In genomic region chr16:91597672-91598010, GRCm38 (mm10) we compare ENCODE assay signal across 8 mouse cellular contexts. TPM values are rescaled to one million over a fixed set of nuclear protein-coding genes. Genes with fewer than 3 reads are reported as not detected.
DNase-seq lines count a peak whose midpoint lies in the region; ATAC-seq and TF ChIP-seq lines count a peak whose summit lies in the region.

Tmem50b (minus strand) TSS chr16:91597800.

- peak within 1 kb of the TSS; percentile 81 for H3K4me3 ChIP-seq in embryonic facial prominence, embryonic 13.5 days
- peak within 1 kb of the TSS; percentile 84 for H3K4me3 ChIP-seq in kidney, adult 2 months (ENCODE audit: insufficient read depth, low read depth, low read length)
- H3K4me3 ChIP-seq in limb, embryonic 12.5 days (replicated peaks) = peak within 1 kb of the TSS; percentile 83
- peak within 1 kb of the TSS; percentile 77 for H3K4me3 ChIP-seq in midbrain, embryonic 15.5 days
- H3K4me3 ChIP-seq in spleen, adult 2 months (ENCODE audit: extremely low read depth, insufficient read depth, insufficient read length) = peak within 1 kb of the TSS; percentile 73

- H3K4me2 ChIP-seq in embryonic facial prominence, embryonic 13.5 days = peak within 1 kb of the TSS; percentile 85
- peak within 1 kb of the TSS; percentile 95 for H3K4me2 ChIP-seq in limb, embryonic 12.5 days
- H3K4me2 ChIP-seq in midbrain, embryonic 15.5 days = peak within 1 kb of the TSS; percentile 61

- under 1% methylated on average over 33 of the region's 34 CpGs for WGBS in embryonic facial prominence, embryonic 13.5 days
- WGBS in kidney, adult 2 months = under 1% methylated on average over 34 of the region's 34 CpGs
- under 1% methylated on average over 34 of the region's 34 CpGs for WGBS in limb, embryonic 12.5 days
- under 1% methylated on average over 34 of the region's 34 CpGs for WGBS in midbrain, embryonic 15.5 days
- WGBS in spleen, adult 2 months = under 1% methylated on average over 34 of the region's 34 CpGs

- H3K27me3 ChIP-seq in embryonic facial prominence, embryonic 13.5 days = peaks cover 7% of the 10 kb centered on the region; the same call in 1 of the 2 replicates
- no peaks in the 10 kb centered on the region for H3K27me3 ChIP-seq in kidney, adult 2 months (replicated peaks; ENCODE audit: control insufficient read depth, insufficient read depth, low read length)
- H3K27me3 ChIP-seq in limb, embryonic 12.5 days = peaks cover 17% of the 10 kb centered on the region
- H3K27me3 ChIP-seq in midbrain, embryonic 15.5 days (replicated peaks) = 0 out of 2 replicates have a peak, but pooled peaks cover 4% of the 10 kb centered on the region
- H3K27me3 ChIP-seq in spleen, adult 2 months (ENCODE audit: control insufficient read depth, insufficient read depth, low read length) = no peaks in the 10 kb centered on the region

- no peak within 1 kb of the TSS for H3K27ac ChIP-seq in embryonic facial prominence, embryonic 13.5 days
- peak within 1 kb of the TSS; percentile 62 for H3K27ac ChIP-seq in kidney, adult 2 months (ENCODE audit: insufficient read depth, low read depth, low read length)
- 0 out of 2 replicates have a peak within 1 kb of the TSS, but pooled peaks have one; percentile 35 for H3K27ac ChIP-seq in limb, embryonic 12.5 days
- peak within 1 kb of the TSS; percentile 79 for H3K27ac ChIP-seq in midbrain, embryonic 15.5 days
- peak within 1 kb of the TSS; percentile 77 for H3K27ac ChIP-seq in spleen, adult 2 months (ENCODE audit: insufficient read depth, low read length)

- TF ChIP-seq POLR2A in kidney, adult 2 months (IDR thresholded peaks at IDR 0.05; ENCODE audit: low read depth, low read length) = no peak
- TF ChIP-seq POLR2A in spleen, adult 2 months (IDR thresholded peaks at IDR 0.05; ENCODE audit: low read depth, low read length) = no peak; the same call in 1 of the 2 replicates

- peak; percentile 97 for ATAC-seq in embryonic facial prominence, embryonic 13.5 days (ENCODE audit: insufficient number of reproducible peaks, insufficient read depth, low FRiP score, low TSS enrichment, low read depth)
- peak; percentile 98 for ATAC-seq in limb, embryonic 12.5 days (ENCODE audit: insufficient number of reproducible peaks, insufficient read depth, low FRiP score, low TSS enrichment, low read depth)
- ATAC-seq in midbrain, embryonic 15.5 days (replicated peaks) = peak; percentile 99

- H3K4me1 ChIP-seq in embryonic facial prominence, embryonic 13.5 days = peaks cover 24% of the 10 kb centered on the region
- H3K4me1 ChIP-seq in kidney, adult 2 months (ENCODE audit: control insufficient read depth, insufficient read depth, low read length) = peaks cover 5% of the 10 kb centered on the region; the same call in 1 of the 2 replicates
- peaks cover 15% of the 10 kb centered on the region; the same call in 1 of the 2 replicates for H3K4me1 ChIP-seq in limb, embryonic 12.5 days (replicated peaks)
- H3K4me1 ChIP-seq in midbrain, embryonic 15.5 days = peaks cover 9% of the 10 kb centered on the region
- H3K4me1 ChIP-seq in spleen, adult 2 months (ENCODE audit: control insufficient read depth, insufficient read depth, insufficient read length) = peaks cover 11% of the 10 kb centered on the region; the same call in 1 of the 2 replicates

- H3K9me3 ChIP-seq in embryonic facial prominence, embryonic 13.5 days = no peaks in the 10 kb centered on the region
- H3K9me3 ChIP-seq in limb, embryonic 12.5 days = no peaks in the 10 kb centered on the region
- no peaks in the 10 kb centered on the region for H3K9me3 ChIP-seq in midbrain, embryonic 15.5 days

- peak; percentile 96 for DNase-seq in 3134 (ENCODE audit: extremely low read depth, insufficient read length, low spot score)
- DNase-seq in adrenal gland, postnatal 36 days = peak; percentile 99 to 100
- DNase-seq in heart, adult 18-20 months = peak; percentile 99
- peak; percentile 99 for DNase-seq in kidney, adult 2 months
- peak; percentile 92 to 99 for DNase-seq in spleen, adult 2 months (ENCODE audit: low read depth in 1 of 2, low spot score in 2 of 2)

- H3K9ac ChIP-seq in embryonic facial prominence, embryonic 13.5 days = peak within 1 kb of the TSS; percentile 78
- H3K9ac ChIP-seq in limb, embryonic 12.5 days (replicated peaks) = peak within 1 kb of the TSS; percentile 80
- peak within 1 kb of the TSS; percentile 73 for H3K9ac ChIP-seq in midbrain, embryonic 15.5 days

- no peaks in the 10 kb centered on the region for H3K36me3 ChIP-seq in embryonic facial prominence, embryonic 13.5 days
- H3K36me3 ChIP-seq in kidney, adult 2 months (ENCODE audit: control insufficient read depth, insufficient read depth, low read length) = no peaks in the 10 kb centered on the region
- peaks cover 7% of the 10 kb centered on the region for H3K36me3 ChIP-seq in limb, embryonic 12.5 days
- no peaks in the 10 kb centered on the region for H3K36me3 ChIP-seq in midbrain, embryonic 15.5 days (replicated peaks)
- H3K36me3 ChIP-seq in spleen, adult 2 months (ENCODE audit: control insufficient read depth, insufficient read depth, low read length) = peaks cover 4% of the 10 kb centered on the region

- no peak for TF ChIP-seq CTCF in kidney, adult 2 months (conservative IDR thresholded peaks at IDR 0.05; ENCODE audit: insufficient read depth, insufficient read length, low read depth, low read length)
- TF ChIP-seq CTCF in spleen, adult 2 months (IDR thresholded peaks at IDR 0.05; ENCODE audit: extremely low read depth, insufficient read depth, insufficient read length, insufficient replicate concordance) = no peak

RNA-seq across cellular contexts. Expression of gene Tmem50b, which starts in this region (rescaled TPM):
- total RNA-seq in adrenal gland, postnatal 36 days (2021) = 10 to 100 TPM; 54.7 to 60.2 TPM
- 30.7 and 36.8 TPM in 2 replicates for polyA plus RNA-seq in embryonic facial prominence, embryonic 13.5 days (2015; fragmentation: Nextera tagmentation; extraction: Ambion mirVana)
- total RNA-seq in heart, adult 18-20 months (2021) = 10 to 100 TPM; 42.4 to 46.6 TPM
- polyA plus RNA-seq in kidney, adult 2 months (2012; rRNA removed) = 39.2 and 40.7 TPM in 2 replicates
- 26.1 and 28.6 TPM in 2 replicates for polyA plus RNA-seq in limb, embryonic 12.5 days (2016; fragmentation: Nextera tagmentation; extraction: Ambion mirVana)
- 79.4 and 81.6 TPM in 2 replicates for polyA plus RNA-seq in midbrain, embryonic 15.5 days (2015; fragmentation: Nextera tagmentation; extraction: Ambion mirVana)
- polyA plus RNA-seq in spleen, adult 2 months (2012; rRNA removed) = 19.6 and 21.2 TPM in 2 replicates
